Comparison of ENCODE assay signal across 9 mouse cellular contexts in genomic region chr11:42420634-42421470, GRCm38 (mm10). TPM values are rescaled to one million over a fixed set of nuclear protein-coding genes. Genes with fewer than 3 reads are reported as not detected.
A peak's percentile ranks its signal among the peaks of the same experiment; 100 is the strongest.
DNase-seq lines count a peak whose midpoint lies in the region; ATAC-seq lines count a peak whose summit lies in the region.
"Had no signal": no experiment of that assay in that cellular context is flagged by ENCODE, and none has a peak within 500 bp of the region (broad histone marks: within the 10 kb centered on the region; RNA-seq: fewer than 3 reads in every experiment).

No protein-coding gene starts in this region.

- ATAC-seq in liver, embryonic 12.5 days, result no peak

- peak; percentile 72 to 77 for DNase-seq in left cerebral cortex, adult 18-20 months (ENCODE audit: low spot score in 2 of 2)
- DNase-seq in left cerebral cortex, adult 11 months (ENCODE audit: low spot score), result no peak
- peak; percentile 80 to 85 for DNase-seq in cerebellum, postnatal 10 days
- peak; percentile 49 to 62 for DNase-seq in frontal cortex, postnatal 14 days (ENCODE audit: low spot score in 2 of 2)
- DNase-seq in kidney, postnatal 10 days, result peak; percentile 58
- DNase-seq in retina, postnatal 1 day, result peak; percentile 75
- no peak for DNase-seq in spleen, postnatal 10 days (ENCODE audit: low spot score in 2 of 2)

- no peaks in the 10 kb centered on the region for H3K4me1 ChIP-seq in liver, embryonic 12.5 days

- H3K9me3 ChIP-seq in liver, embryonic 12.5 days (replicated peaks), result no peaks in the 10 kb centered on the region

- H3K9ac ChIP-seq in liver, embryonic 12.5 days, result no peak overlapping the region

- no peaks in the 10 kb centered on the region for H3K36me3 ChIP-seq in liver, embryonic 12.5 days

- peak overlapping the region; percentile 28 for H3K4me3 ChIP-seq in liver, embryonic 12.5 days

- peaks cover 34% of the 10 kb centered on the region for H3K27me3 ChIP-seq in liver, embryonic 12.5 days (replicated peaks)

- 3% methylated on average over 21 of the region's 21 CpGs for WGBS in liver, embryonic 12.5 days (ENCODE audit: insufficient replicate concordance)

- H3K4me2 ChIP-seq in liver, embryonic 12.5 days, result peak overlapping the region; percentile 57

- H3K27ac ChIP-seq in liver, embryonic 12.5 days, result no peak overlapping the region
- H3K27ac ChIP-seq: macrophage had no signal

RNA-seq across cellular contexts. Expression of gene Gabrb2, which starts 1.3 kb away (rescaled TPM):
- 100 to 1,000 TPM; 184 to 191 TPM for total RNA-seq in left cerebral cortex, adult 18-20 months (2021)
- polyA plus RNA-seq in liver, embryonic 12.5 days (2016; fragmentation: Nextera tagmentation; extraction: Ambion mirVana), result 0.31 and 0.35 TPM in 2 replicates
- polyA plus RNA-seq: macrophage had no signal

Comparison
In these comparisons a context has a peak if more than half of its experiments do, and no peak if none do; other contexts are left out.
1. DNase-seq: peak in left cerebral cortex, adult 18-20 months (2 of 2), cerebellum, postnatal 10 days (2 of 2), frontal cortex, postnatal 14 days (2 of 2), kidney, postnatal 10 days (single experiment) and retina, postnatal 1 day (single experiment); none in left cerebral cortex, adult 11 months (single experiment) and spleen, postnatal 10 days (0 of 2).